Mouse (Mus musculus) heart, embryonic 14.5 days (tissue): ENCODE data around the gene Crb1. TPM values are rescaled to one million over a fixed set of nuclear protein-coding genes. Genes with fewer than 3 reads are reported as not detected.

Experiments
- ATAC-seq: fragments of 200-750 bp; cut with Nextera tagmentation; 2 replicates; pipeline ENCODE4 v1.8.0; 2017; ENCODE audit warnings: low read depth, moderate TSS enrichment; ENCODE audit not compliant: insufficient number of reproducible peaks, insufficient read depth, low FRiP score
- H3K27ac ChIP-seq, 2 experiments: fragments of 200-500 bp in 1 of 2; fragments of 300-500 bp in 1 of 2; sonication (generic) in 1 of 2; replicated peaks in 1 of 2; 2 replicates each; pipeline ENCODE4 v1.5.1; 2012 to 2014; ENCODE audit warnings: low read depth in 2 of 2, low read length in 2 of 2, control low read depth in 1 of 2, mild to moderate bottlenecking in 1 of 2, mixed read lengths in 1 of 2; ENCODE audit not compliant: control insufficient read depth in 1 of 2, insufficient read depth in 1 of 2
- H3K27me3 ChIP-seq: fragments of 300-500 bp; sonication (generic); 2 replicates; pipeline ENCODE4 v1.6.1; 2014; ENCODE audit warnings: mild to moderate bottlenecking, low read length, control low read depth; ENCODE audit not compliant: control insufficient read depth, insufficient read depth
- H3K36me3 ChIP-seq: fragments of 300-500 bp; sonication (generic); 2 replicates; pipeline ENCODE4 v1.6.1; 2014; ENCODE audit warnings: mild to moderate bottlenecking, control low read depth, low read length, mixed read lengths; ENCODE audit not compliant: control insufficient read depth, insufficient read depth
- H3K4me1 ChIP-seq, 2 experiments: fragments of 200-500 bp in 1 of 2; fragments of 300-500 bp in 1 of 2; sonication (generic) in 1 of 2; 2 replicates each; pipeline ENCODE4 v1.6.1; 2012 to 2014; ENCODE audit warnings: low read length in 2 of 2, control low read depth in 1 of 2, mixed read lengths in 1 of 2; ENCODE audit not compliant: control insufficient read depth in 2 of 2, insufficient read depth in 2 of 2
- H3K4me2 ChIP-seq: fragments of 300-500 bp; sonication (generic); 2 replicates; pipeline ENCODE4 v1.6.1; 2014; ENCODE audit warnings: mild to moderate bottlenecking, low read length
- H3K4me3 ChIP-seq, 2 experiments: fragments of 200-500 bp in 1 of 2; fragments of 300-500 bp in 1 of 2; sonication (generic) in 1 of 2; 2 replicates each; pipeline ENCODE4 v1.5.1; 2012 to 2014; ENCODE audit warnings: low read length in 2 of 2, mild to moderate bottlenecking in 2 of 2, control low read depth in 1 of 2, low read depth in 1 of 2, moderate library complexity in 1 of 2; ENCODE audit not compliant: control insufficient read depth in 1 of 2, insufficient read depth in 1 of 2
- H3K9ac ChIP-seq: fragments of 300-500 bp; sonication (generic); 2 replicates; pipeline ENCODE4 v1.6.1; 2014; ENCODE audit warnings: mild to moderate bottlenecking, low read length
- H3K9me3 ChIP-seq: fragments of 300-500 bp; sonication (generic); 2 replicates; pipeline ENCODE4 v1.6.1; 2016; ENCODE audit warnings: low read length, control low read depth; ENCODE audit not compliant: control insufficient read depth
- WGBS: fragments of 180-500 bp; shearing (Covaris S2); extraction: QIAGEN DNeasy Blood & Tissue Kit; methylation state at CpG from one replicate; pipeline ENCODE4 v1.1.7; 2014; 5-methylcytosine and 5-hydroxymethylcytosine counted together
- polyA plus RNA-seq: library from polyadenylated mRNA; unstranded; fragments of >200 nt; fragmentation: Nextera tagmentation; extraction: Ambion mirVana; gene quantifications from 2 replicates; pipeline ENCODE4 v1.2.1, GENCODE M21; 2014

Crb1 gene
- polyA plus RNA-seq, 1 experiment from 2014 or later: 0.32 TPM

DNA sequence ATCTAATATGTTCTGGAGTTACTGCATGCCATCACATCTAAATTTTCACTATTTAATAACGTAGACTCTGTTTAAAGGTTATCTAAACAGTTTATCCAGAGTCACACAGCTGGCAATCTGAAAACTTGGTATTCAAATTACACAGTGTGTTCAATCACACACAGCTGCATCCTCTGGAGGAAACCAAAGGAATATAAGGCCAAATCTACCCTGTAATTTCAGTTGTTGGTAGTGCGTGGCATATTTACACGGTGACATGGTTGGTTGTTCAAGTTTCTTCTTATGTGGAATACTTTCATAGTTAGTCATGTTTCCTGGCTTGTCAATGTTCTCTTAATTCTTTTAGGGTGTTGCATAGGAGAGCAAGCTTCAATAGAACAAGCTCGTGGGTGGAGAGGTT lies 166.4 kb downstream of the Crb1 start:
- no peak for ATAC-seq
- no peak overlapping the region for H3K4me2 ChIP-seq
- WGBS: 79% methylated on average over 4 of the region's 4 CpGs
- no peak overlapping the region for H3K27ac ChIP-seq
- peaks cover 0 to 4% of the 10 kb centered on the region in 2 experiments; a peak in 2 of 4 replicates for H3K4me1 ChIP-seq
- no peaks in the 10 kb centered on the region for H3K27me3 ChIP-seq
- H3K9me3 ChIP-seq: no peaks in the 10 kb centered on the region
- no peak overlapping the region for H3K9ac ChIP-seq
- no peak overlapping the region for H3K4me3 ChIP-seq
- no peaks in the 10 kb centered on the region for H3K36me3 ChIP-seq

DNA sequence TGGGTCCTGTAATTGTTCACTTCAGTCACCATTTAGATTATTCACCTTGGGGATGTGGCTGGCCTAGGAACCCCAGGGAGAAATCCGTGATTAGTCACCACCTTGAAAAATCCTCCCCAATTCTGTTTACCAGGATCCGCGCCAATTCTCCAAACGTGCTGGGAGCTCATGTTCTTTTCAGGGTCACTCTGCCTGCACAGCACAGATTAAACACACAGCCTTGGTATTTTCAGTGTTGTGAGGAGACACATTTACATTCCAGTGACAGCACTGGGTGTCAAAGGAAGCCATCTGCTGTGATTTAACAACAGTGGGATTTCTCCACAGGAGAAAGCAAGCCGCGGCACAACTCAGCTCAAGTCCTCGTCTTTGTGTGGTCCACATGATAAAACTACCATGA lies 167.1 kb downstream of the Crb1 start:
- Histone ChIP-seq H3K27ac (no peak overlapping the region), H3K27me3 (no peaks in the 10 kb centered on the region), H3K9me3 (no peaks in the 10 kb centered on the region), H3K9ac (no peak overlapping the region), H3K36me3 (no peaks in the 10 kb centered on the region), H3K4me3 (no peak overlapping the region), H3K4me2 (no peak overlapping the region), H3K4me1 (no peaks in the 10 kb centered on the region)
- ATAC-seq: no peak
- WGBS: 37% methylated on average over 7 of the region's 7 CpGs

DNA sequence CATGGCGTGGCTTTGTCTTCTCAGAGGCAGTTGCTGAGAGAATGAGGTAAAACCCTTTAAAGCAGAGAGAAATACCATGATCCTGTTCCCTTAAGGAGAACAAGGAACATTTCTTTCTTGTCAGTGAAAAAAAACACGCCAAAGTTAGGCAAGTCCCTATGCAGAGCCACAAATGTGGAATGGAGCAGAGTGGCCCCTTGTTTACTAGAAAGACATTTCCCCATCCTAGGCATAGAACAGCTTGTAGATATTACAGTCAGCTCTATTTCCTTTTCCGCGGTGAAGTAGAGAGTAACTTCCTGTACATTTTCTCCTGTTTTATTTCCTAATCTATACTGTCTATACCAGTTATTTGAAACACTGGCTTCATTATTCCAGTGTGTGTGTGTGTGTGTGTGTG lies 170.6 kb downstream of the Crb1 start:
- WGBS: 58% methylated on average over 4 of the region's 4 CpGs
- Histone ChIP-seq H3K9ac (no peak overlapping the region), H3K4me3 (no peak overlapping the region), H3K27ac (no peak overlapping the region), H3K9me3 (no peaks in the 10 kb centered on the region), H3K27me3 (no peaks in the 10 kb centered on the region), H3K4me1 (peaks cover 3 to 6% of the 10 kb centered on the region in 2 experiments; a peak in 2 of 4 replicates), H3K4me2 (no peak overlapping the region), H3K36me3 (no peaks in the 10 kb centered on the region)
- ATAC-seq: no peak

DNA sequence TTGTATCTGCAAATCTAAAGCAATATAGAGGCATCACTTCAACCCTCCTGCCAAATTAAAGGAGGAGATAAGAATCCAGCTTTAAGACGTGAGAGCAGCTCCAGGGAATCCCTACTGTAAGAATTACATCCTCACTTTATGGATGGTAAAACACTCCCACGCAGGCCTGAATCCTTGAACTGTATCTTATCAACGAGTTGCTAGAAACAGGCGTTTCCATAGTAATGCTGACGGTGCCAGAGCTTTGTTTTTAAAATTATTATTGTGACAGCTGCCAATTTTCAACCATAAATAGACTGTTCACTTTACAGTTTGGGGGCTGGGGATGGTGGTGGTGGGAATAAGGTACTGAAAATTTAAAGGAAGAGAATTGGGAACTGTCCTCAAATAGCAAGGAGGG lies 173.9 kb downstream of the Crb1 start:
- H3K9me3 ChIP-seq: no peaks in the 10 kb centered on the region
- no peak for ATAC-seq

DNA sequence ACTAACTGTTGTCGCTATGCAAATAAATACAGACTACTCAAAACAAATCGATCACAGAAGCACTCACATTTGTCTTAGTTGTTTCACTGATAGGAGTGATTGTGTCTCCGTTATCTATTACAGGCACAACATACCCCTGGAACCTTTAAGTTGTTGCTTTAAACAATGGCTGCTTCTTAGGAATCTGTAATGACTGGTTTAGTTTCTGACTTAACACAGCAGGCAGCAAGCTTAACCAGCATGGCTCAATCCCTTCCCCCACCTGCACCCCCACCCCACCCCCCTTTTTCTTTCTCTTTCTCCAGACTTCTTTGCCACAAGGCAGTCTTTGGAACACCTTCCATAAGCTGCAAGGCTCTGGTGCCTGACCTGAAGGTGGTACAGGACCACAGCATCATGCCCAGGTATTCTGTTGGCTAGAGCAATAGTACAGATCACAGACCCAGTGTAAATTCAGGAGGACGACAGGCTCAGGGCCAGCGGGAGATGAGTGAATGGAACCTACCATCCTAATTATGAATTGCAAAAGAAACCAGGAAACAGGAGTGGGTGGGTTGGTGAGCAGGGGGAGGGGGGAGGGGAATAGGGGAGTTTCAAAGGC lies 182.4 kb downstream of the Crb1 start:
- H3K9me3 ChIP-seq: no peaks in the 10 kb centered on the region
- WGBS: 28% methylated on average over 5 of the region's 5 CpGs
- H3K4me2 ChIP-seq: no peak overlapping the region
- no peak overlapping the region for H3K9ac ChIP-seq
- no peaks in the 10 kb centered on the region for H3K27me3 ChIP-seq
- no peak for ATAC-seq
- no peaks in the 10 kb centered on the region for H3K4me1 ChIP-seq
- no peaks in the 10 kb centered on the region for H3K36me3 ChIP-seq
- H3K27ac ChIP-seq: no peak overlapping the region
- no peak overlapping the region for H3K4me3 ChIP-seq

More for the DNA sequence above, 173.9 kb downstream of the Crb1 start:
- H3K9ac ChIP-seq: no peak overlapping the region
- H3K4me2 ChIP-seq: no peak overlapping the region
- H3K27ac ChIP-seq: no peak overlapping the region
- no peaks in the 10 kb centered on the region for H3K27me3 ChIP-seq
- WGBS: 38% methylated on average over 5 of the region's 5 CpGs
- no peak overlapping the region for H3K4me3 ChIP-seq
- H3K4me1 ChIP-seq: peaks cover 3 to 6% of the 10 kb centered on the region in 2 experiments; a peak in 2 of 4 replicates
- H3K36me3 ChIP-seq: no peaks in the 10 kb centered on the region

DNA sequence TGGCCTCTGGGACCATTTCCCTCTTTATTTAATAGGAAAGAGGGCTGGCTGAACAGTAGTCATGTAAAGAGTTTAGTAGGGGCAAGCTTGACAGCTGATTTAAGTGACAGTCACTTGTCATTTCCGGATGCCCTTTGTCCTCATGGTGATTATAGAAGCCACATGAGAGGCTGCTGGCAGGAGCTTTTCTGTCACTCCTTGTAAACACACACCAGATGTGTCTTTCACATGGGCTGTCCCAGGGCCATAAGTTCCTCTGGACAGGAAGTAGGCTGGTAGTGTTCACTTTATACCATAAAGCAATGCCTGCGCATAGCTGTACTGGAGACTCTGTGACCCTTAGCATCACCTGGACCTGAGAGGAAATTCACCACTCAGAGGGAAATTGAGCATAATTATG lies 182.9 kb downstream of the Crb1 start:
- no peak overlapping the region for H3K9ac ChIP-seq
- no peak overlapping the region for H3K27ac ChIP-seq
- H3K27me3 ChIP-seq: no peaks in the 10 kb centered on the region
- ATAC-seq: no peak
- no peaks in the 10 kb centered on the region for H3K36me3 ChIP-seq
- H3K9me3 ChIP-seq: no peaks in the 10 kb centered on the region
- 43% methylated on average over 2 of the region's 2 CpGs for WGBS
- H3K4me3 ChIP-seq: no peak overlapping the region
- H3K4me1 ChIP-seq: no peaks in the 10 kb centered on the region
- H3K4me2 ChIP-seq: no peak overlapping the region

DNA sequence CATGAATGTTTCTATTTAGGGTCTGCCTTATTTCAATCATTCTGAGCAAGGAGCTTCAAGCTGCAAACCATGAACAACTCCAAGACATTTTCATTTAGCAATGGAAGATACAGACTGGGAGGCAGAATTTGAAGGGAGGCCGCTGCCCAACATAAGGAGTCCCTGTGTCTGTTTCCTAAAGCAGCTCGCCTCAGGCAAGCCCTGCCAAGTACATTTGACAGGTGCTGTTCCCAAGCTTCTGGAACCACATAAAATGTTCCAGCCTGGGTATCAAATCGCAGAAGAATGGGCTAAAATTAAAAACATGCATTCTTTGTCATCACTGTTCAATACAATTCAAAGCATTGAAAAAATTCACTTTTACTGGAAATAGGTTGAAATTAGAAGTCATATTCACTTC lies 184.3 kb downstream of the Crb1 start:
- H3K4me2 ChIP-seq: no peak overlapping the region
- 69% methylated on average over 3 of the region's 3 CpGs for WGBS
- H3K27me3 ChIP-seq: no peaks in the 10 kb centered on the region
- no peaks in the 10 kb centered on the region for H3K36me3 ChIP-seq
- no peaks in the 10 kb centered on the region for H3K4me1 ChIP-seq
- H3K4me3 ChIP-seq: no peak overlapping the region
- H3K9me3 ChIP-seq: no peaks in the 10 kb centered on the region
- no peak for ATAC-seq
- H3K27ac ChIP-seq: no peak overlapping the region
- H3K9ac ChIP-seq: no peak overlapping the region
